Mouse (Mus musculus) forebrain, embryonic 16.5 days (tissue): ENCODE data around the gene Cetn2. TPM values are rescaled to one million over a fixed set of nuclear protein-coding genes. Genes with fewer than 3 reads are reported as not detected.

Source experiments
- ATAC-seq: fragments of 200-750 bp; cut with Nextera tagmentation; 2 replicates; pipeline ENCODE4 v1.8.0; 2017; ENCODE audit warnings: mild to moderate bottlenecking, moderate library complexity
- H3K27ac ChIP-seq: fragments of 300-500 bp; sonication (generic); 2 replicates; pipeline ENCODE4 v1.5.1; 2014; ENCODE audit warnings: low read length, control low read depth
- H3K27me3 ChIP-seq: fragments of 300-500 bp; sonication (generic); replicated peaks from 2 replicates; pipeline ENCODE4 v1.6.1; 2014; ENCODE audit warnings: low read length; ENCODE audit not compliant: control insufficient read depth, insufficient read depth
- H3K36me3 ChIP-seq: fragments of 300-500 bp; sonication (generic); 2 replicates; pipeline ENCODE4 v1.6.1; 2014; ENCODE audit not compliant: control insufficient read depth, insufficient read depth
- H3K4me1 ChIP-seq: fragments of 300-500 bp; sonication (generic); replicated peaks from 2 replicates; pipeline ENCODE4 v1.6.1; 2014; ENCODE audit warnings: low read length; ENCODE audit not compliant: control insufficient read depth, insufficient read depth
- H3K4me2 ChIP-seq: fragments of 300-500 bp; sonication (generic); 2 replicates; pipeline ENCODE4 v1.6.1; 2014; ENCODE audit warnings: mild to moderate bottlenecking, low read length, control low read depth
- H3K4me3 ChIP-seq: fragments of 300-500 bp; sonication (generic); replicated peaks from 2 replicates; pipeline ENCODE4 v1.5.1; 2014; ENCODE audit warnings: mild to moderate bottlenecking, low read length, control low read depth
- H3K9ac ChIP-seq: fragments of 300-500 bp; sonication (generic); replicated peaks from 2 replicates; pipeline ENCODE4 v1.6.1; 2014; ENCODE audit warnings: low read depth, low read length, control low read depth
- H3K9me3 ChIP-seq: fragments of 300-500 bp; sonication (generic); 2 replicates; pipeline ENCODE4 v1.6.1; 2016; ENCODE audit warnings: low read length; ENCODE audit not compliant: control insufficient read depth
- WGBS: fragments of 180-500 bp; shearing (Covaris S2); extraction: QIAGEN DNeasy Blood & Tissue Kit; methylation state at CpG from one replicate; pipeline ENCODE4 v1.1.7; 2014; 5-methylcytosine and 5-hydroxymethylcytosine counted together
- polyA plus RNA-seq: library from polyadenylated mRNA; unstranded; fragments of >200 nt; fragmentation: Nextera tagmentation; extraction: Ambion mirVana; gene quantifications from 2 replicates; pipeline ENCODE4 v1.2.1, GENCODE M21; 2015

Gene Cetn2
- polyA plus RNA-seq, result 73.5 and 78.3 TPM in 2 replicates

GRCm38 (mm10) chrX:72917884-72918681 lies at the start of gene Cetn2, which contains the start of gene Nsdhl:
Gene Cetn2 (minus strand): TSS chrX:72918411.
Gene Nsdhl (plus strand): TSS chrX:72918557.
- ATAC-seq, result peak; percentile 99
- peak within 1 kb of the TSS; percentile 61 for H3K9ac ChIP-seq
- peak within 1 kb of the TSS; percentile 62 for H3K4me3 ChIP-seq
- H3K9me3 ChIP-seq, result no peaks in the 10 kb centered on the region
- H3K36me3 ChIP-seq, result no peaks in the 10 kb centered on the region
- H3K27me3 ChIP-seq, result no peaks in the 10 kb centered on the region
- 20% methylated on average over 41 of the region's 41 CpGs for WGBS
- H3K27ac ChIP-seq, result peak within 1 kb of the TSS; percentile 72
- H3K4me2 ChIP-seq, result peak within 1 kb of the TSS; percentile 64
- peaks cover 15% of the 10 kb centered on the region for H3K4me1 ChIP-seq

- no peak for ATAC-seq
- H3K27me3 ChIP-seq, result no peaks in the 10 kb centered on the region
- 0 out of 2 replicates have a peak, but pooled peaks cover 2% of the 10 kb centered on the region for H3K36me3 ChIP-seq
- no peak overlapping the region for H3K4me2 ChIP-seq
- no peak overlapping the region for H3K4me3 ChIP-seq
- no peaks in the 10 kb centered on the region for H3K9me3 ChIP-seq
- WGBS, result 82% methylated on average over 3 of the region's 3 CpGs
- H3K27ac ChIP-seq, result no peak overlapping the region
- no peak overlapping the region for H3K9ac ChIP-seq
- no peaks in the 10 kb centered on the region for H3K4me1 ChIP-seq
These were observed 44.5 kb upstream of the Cetn2 start for GRCm38 (mm10) chrX:72962743-72963142.

GRCm38 (mm10) chrX:72961511-72961910 lies 43.3 kb upstream of the Cetn2 start:
- WGBS, result 72% methylated on average over 3 of the region's 3 CpGs
- ATAC-seq, result no peak

GRCm38 (mm10) chrX:72960431-72960830 lies 42.2 kb upstream of the Cetn2 start:
- Histone ChIP-seq H3K27me3 (no peaks in the 10 kb centered on the region), H3K27ac (no peak overlapping the region), H3K36me3 (0 out of 2 replicates have a peak, but pooled peaks cover 2% of the 10 kb centered on the region), H3K4me3 (no peak overlapping the region), H3K9ac (no peak overlapping the region), H3K4me2 (no peak overlapping the region), H3K9me3 (no peaks in the 10 kb centered on the region), H3K4me1 (no peaks in the 10 kb centered on the region)
- no peak for ATAC-seq
- WGBS, result 83% methylated on average over 4 of the region's 4 CpGs

More at GRCm38 (mm10) chrX:72961511-72961910, 43.3 kb upstream of the Cetn2 start:
- H3K27me3 ChIP-seq, result no peaks in the 10 kb centered on the region
- H3K4me1 ChIP-seq, result no peaks in the 10 kb centered on the region
- 0 out of 2 replicates have a peak, but pooled peaks cover 2% of the 10 kb centered on the region for H3K36me3 ChIP-seq
- no peak overlapping the region for H3K27ac ChIP-seq
- no peaks in the 10 kb centered on the region for H3K9me3 ChIP-seq
- no peak overlapping the region for H3K4me2 ChIP-seq
- no peak overlapping the region for H3K9ac ChIP-seq
- H3K4me3 ChIP-seq, result no peak overlapping the region

- Histone ChIP-seq H3K4me2 (no peak overlapping the region), H3K36me3 (0 out of 2 replicates have a peak, but pooled peaks cover 2% of the 10 kb centered on the region), H3K4me1 (no peaks in the 10 kb centered on the region), H3K4me3 (no peak overlapping the region), H3K27ac (no peak overlapping the region), H3K9me3 (no peaks in the 10 kb centered on the region), H3K9ac (no peak overlapping the region), H3K27me3 (no peaks in the 10 kb centered on the region)
- no peak for ATAC-seq
- 92% methylated on average over 4 of the region's 4 CpGs for WGBS
These were observed 38.3 kb upstream of the Cetn2 start for GRCm38 (mm10) chrX:72956486-72956885.

GRCm38 (mm10) chrX:72953464-72953863 lies 35.3 kb upstream of the Cetn2 start:
- no peak overlapping the region for H3K27ac ChIP-seq
- 76% methylated on average over 4 of the region's 4 CpGs for WGBS
- peaks cover 4% of the 10 kb centered on the region; the same call in 1 of the 2 replicates for H3K36me3 ChIP-seq
- H3K9me3 ChIP-seq, result no peaks in the 10 kb centered on the region
- no peak for ATAC-seq
- H3K4me3 ChIP-seq, result no peak overlapping the region
- no peaks in the 10 kb centered on the region for H3K27me3 ChIP-seq
- no peak overlapping the region for H3K9ac ChIP-seq
- H3K4me2 ChIP-seq, result no peak overlapping the region
- no peaks in the 10 kb centered on the region for H3K4me1 ChIP-seq

- no peak for ATAC-seq
- no peaks in the 10 kb centered on the region for H3K36me3 ChIP-seq
- H3K9me3 ChIP-seq, result no peaks in the 10 kb centered on the region
- no peak overlapping the region for H3K27ac ChIP-seq
- H3K27me3 ChIP-seq, result no peaks in the 10 kb centered on the region
- H3K9ac ChIP-seq, result no peak overlapping the region
- H3K4me2 ChIP-seq, result no peak overlapping the region
- WGBS, result 77% methylated on average over 2 of the region's 2 CpGs
- H3K4me1 ChIP-seq, result peaks cover 15% of the 10 kb centered on the region
- no peak overlapping the region for H3K4me3 ChIP-seq
These were observed 3.2 kb upstream of the Cetn2 start for GRCm38 (mm10) chrX:72921391-72921790.

- 18% methylated on average over 6 of the region's 6 CpGs for WGBS
- H3K4me2 ChIP-seq, result peak overlapping the region; percentile 63
- no peak; the same call in 1 of the 2 replicates for ATAC-seq
These were observed 460 bp upstream of the Cetn2 start for GRCm38 (mm10) chrX:72918682-72919059.

GRCm38 (mm10) chrX:72911611-72912010 lies 6.6 kb downstream of the Cetn2 start:
- Histone ChIP-seq H3K4me1 (no peaks in the 10 kb centered on the region), H3K4me2 (no peak overlapping the region), H3K27ac (no peak overlapping the region), H3K9ac (no peak overlapping the region), H3K27me3 (no peaks in the 10 kb centered on the region), H3K9me3 (no peaks in the 10 kb centered on the region), H3K36me3 (no peaks in the 10 kb centered on the region), H3K4me3 (no peak overlapping the region)
- 100% methylated on average over 1 of the region's 1 CpGs for WGBS
- ATAC-seq, result no peak

More at GRCm38 (mm10) chrX:72918682-72919059, 460 bp upstream of the Cetn2 start:
- Histone ChIP-seq H3K9me3 (no peaks in the 10 kb centered on the region), H3K4me1 (peaks cover 15% of the 10 kb centered on the region), H3K9ac (peak overlapping the region; percentile 61), H3K4me3 (peak overlapping the region; percentile 62), H3K27me3 (no peaks in the 10 kb centered on the region), H3K36me3 (no peaks in the 10 kb centered on the region), H3K27ac (peak overlapping the region; percentile 72)
